Mouse (Mus musculus): ENCODE data around the gene Alg6. TPM values are rescaled to one million over a fixed set of nuclear protein-coding genes. Genes with fewer than 3 reads are reported as not detected.

Gene Alg6
- polyA plus RNA-seq, 1 experiment from 2014 or later, result 17.6 TPM

- Histone ChIP-seq H3K27me3 (ENCODE audit: control insufficient read depth, insufficient read depth, low read length) (no peaks in the 10 kb centered on the region), H3K9me3 (ENCODE audit: control insufficient read depth, low read length) (no peaks in the 10 kb centered on the region), H3K4me3 (ENCODE audit: low read depth, low read length) (no peak overlapping the region), H3K27ac (ENCODE audit: low read depth, low read length) (no peak overlapping the region), H3K4me2 (ENCODE audit: low read depth, low read length, severe bottlenecking) (no peak overlapping the region), H3K9ac (ENCODE audit: low read length) (no peak overlapping the region), H3K4me1 (replicated peaks; ENCODE audit: control insufficient read depth, insufficient read depth, low read length) (no peaks in the 10 kb centered on the region), H3K36me3 (ENCODE audit: control insufficient read depth, insufficient read depth, low read length) (no peaks in the 10 kb centered on the region)
- no peak for DNase-seq (ENCODE audit: low spot score)
- WGBS, result 94% methylated on average over 6 of the region's 6 CpGs
- no peak for ATAC-seq (replicated peaks; ENCODE audit: low FRiP score)
Measured at GRCm38 (mm10) chr4:99792365-99792764, 76.9 kb downstream of the Alg6 start.

Other genes starting within 250 kb of the Alg6 start
- 0.08 TPM in 1 of 2 replicates, not detected in the other for gene Foxd3, start 59.4 kb upstream of the Alg6 start, polyA plus RNA-seq (2014; fragmentation: Nextera tagmentation; extraction: Ambion mirVana)
- gene Efcab7, start 113.5 kb downstream of the Alg6 start, polyA plus RNA-seq (2014; fragmentation: Nextera tagmentation; extraction: Ambion mirVana), result 25.6 and 27.7 TPM in 2 replicates
- gene Pgm1, start 213.8 kb downstream of the Alg6 start, polyA plus RNA-seq (2014; fragmentation: Nextera tagmentation; extraction: Ambion mirVana), result 56.8 and 58.9 TPM in 2 replicates
- gene Itgb3bp, start 214.1 kb downstream of the Alg6 start, polyA plus RNA-seq (2014; fragmentation: Nextera tagmentation; extraction: Ambion mirVana), result 51.0 and 57.3 TPM in 2 replicates